In the genomic region with DNA sequence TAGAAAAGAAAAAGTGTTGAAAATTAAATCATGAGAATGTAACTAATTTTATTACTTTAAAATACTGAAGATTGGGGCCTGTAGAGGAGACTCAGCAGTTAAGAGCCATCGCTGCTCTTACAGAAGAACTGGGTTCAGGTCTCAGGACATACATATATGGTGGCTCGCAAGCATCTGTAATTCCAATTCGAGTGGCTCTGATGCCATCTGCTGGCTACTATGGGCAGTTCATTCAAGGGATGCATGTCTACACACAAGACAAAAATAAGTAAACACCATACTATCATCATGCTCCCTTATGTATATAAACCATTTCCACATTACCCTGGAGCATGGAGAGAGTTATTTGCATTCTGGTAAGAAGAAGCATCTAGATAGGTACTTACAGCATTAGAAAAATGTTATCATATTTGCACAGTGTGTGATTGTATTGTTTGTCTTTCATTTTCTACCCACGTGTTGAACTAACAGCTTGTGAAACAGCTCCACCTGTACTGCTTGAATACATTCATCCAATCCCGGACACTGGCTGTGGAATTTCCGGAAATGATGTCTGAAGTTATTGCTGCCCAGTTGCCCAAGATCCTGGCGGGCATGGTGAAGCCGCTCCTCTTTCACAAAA, we compare ENCODE assay signal across 9 mouse cellular contexts. TPM values are rescaled to one million over a fixed set of nuclear protein-coding genes. Genes with fewer than 3 reads are reported as not detected.
DNase-seq lines count a peak whose midpoint lies in the region; ATAC-seq and TF ChIP-seq lines count a peak whose summit lies in the region.
"Had no signal": no experiment of that assay in that cellular context is flagged by ENCODE, and none has a peak within 500 bp of the region (broad histone marks: within the 10 kb centered on the region; RNA-seq: fewer than 3 reads in every experiment).

No protein-coding gene starts in this region.

- intact Hi-C loops in heart, postnatal 25 days (cut with DNase I): loop anchor here (5.0 kb wide), 1 partner anchor 262 kb away; no protein-coding TSS in a partner anchor

- peak; percentile 7 for DNase-seq in heart, postnatal 0 days (ENCODE audit: low spot score)
- no peak for DNase-seq in heart, postnatal 25 days (ENCODE audit: low spot score)
- peak; percentile 7 to 19 for DNase-seq in B cell, adult 2 months
- peak; percentile 43 for DNase-seq in adrenal gland, postnatal 25 days
- DNase-seq in embryonic facial prominence, embryonic 14.5 days (ENCODE audit: low spot score): peak; percentile 35
- peak; percentile 43 for DNase-seq in layer of hippocampus, adult 11-12 months (ENCODE audit: low spot score)
- DNase-seq in midbrain, embryonic 14.5 days: peak; percentile 66
- no peak for DNase-seq in gastrocnemius, adult 8-10 months (ENCODE audit: low spot score in 2 of 2)

- peak; percentile 61 for TF ChIP-seq CTCF in heart, postnatal 0 days (IDR thresholded peaks at IDR 0.05; ENCODE audit: low read depth)

- no peak overlapping the region for H3K9ac ChIP-seq in heart, postnatal 0 days (replicated peaks; ENCODE audit: low read depth, low read length)
- H3K9ac ChIP-seq in embryonic facial prominence, embryonic 14.5 days (ENCODE audit: low read depth, low read length): no peak overlapping the region
- no peak overlapping the region for H3K9ac ChIP-seq in midbrain, embryonic 14.5 days (replicated peaks; ENCODE audit: low read length)
- H3K9ac ChIP-seq: hindbrain, embryonic 15.5 days had no signal

- H3K9me3 ChIP-seq in heart, postnatal 0 days (replicated peaks; ENCODE audit: control insufficient read depth, low read length): no peaks in the 10 kb centered on the region
- H3K9me3 ChIP-seq in embryonic facial prominence, embryonic 14.5 days (ENCODE audit: control insufficient read depth, low read length): no peaks in the 10 kb centered on the region
- H3K9me3 ChIP-seq in midbrain, embryonic 14.5 days (ENCODE audit: control insufficient read depth, low read length): no peaks in the 10 kb centered on the region
- H3K9me3 ChIP-seq: hindbrain, embryonic 15.5 days had no signal

- ATAC-seq in heart, postnatal 0 days (ENCODE audit: insufficient read depth, low read depth): no peak
- ATAC-seq in embryonic facial prominence, embryonic 14.5 days (ENCODE audit: low read depth): no peak
- ATAC-seq in midbrain, embryonic 14.5 days (ENCODE audit: low FRiP score, low TSS enrichment): peak; percentile 46

- WGBS in heart, postnatal 0 days: 52% methylated on average over 8 of the region's 8 CpGs
- 68% methylated on average over 8 of the region's 8 CpGs for WGBS in embryonic facial prominence, embryonic 14.5 days
- 65% methylated on average over 8 of the region's 8 CpGs for WGBS in midbrain, embryonic 14.5 days

- no peaks in the 10 kb centered on the region for H3K27me3 ChIP-seq in heart, postnatal 0 days (ENCODE audit: control insufficient read depth, insufficient read depth, low read length)
- H3K27me3 ChIP-seq in embryonic facial prominence, embryonic 14.5 days (replicated peaks; ENCODE audit: control insufficient read depth, insufficient read depth, low read length): no peaks in the 10 kb centered on the region
- H3K27me3 ChIP-seq in midbrain, embryonic 14.5 days (ENCODE audit: control insufficient read depth, insufficient read depth, low read length): no peaks in the 10 kb centered on the region
- H3K27me3 ChIP-seq: hindbrain, embryonic 15.5 days had no signal

- H3K4me1 ChIP-seq in heart, postnatal 0 days (ENCODE audit: control insufficient read depth, insufficient read depth): no peaks in the 10 kb centered on the region
- H3K4me1 ChIP-seq in embryonic facial prominence, embryonic 14.5 days (ENCODE audit: control insufficient read depth, insufficient read depth, low read length): no peaks in the 10 kb centered on the region
- H3K4me1 ChIP-seq in midbrain, embryonic 14.5 days (ENCODE audit: control insufficient read depth, insufficient read depth, low read length): no peaks in the 10 kb centered on the region
- H3K4me1 ChIP-seq: hindbrain, embryonic 15.5 days had no signal

- TF ChIP-seq EP300 in heart, postnatal 0 days (IDR thresholded peaks at IDR 0.05; ENCODE audit: low read depth): no peak

- no peak overlapping the region for H3K4me3 ChIP-seq in heart, postnatal 0 days (ENCODE audit: low read depth, low read length)
- no peak overlapping the region for H3K4me3 ChIP-seq in embryonic facial prominence, embryonic 14.5 days (ENCODE audit: low read depth, low read length)
- H3K4me3 ChIP-seq in midbrain, embryonic 14.5 days (replicated peaks; ENCODE audit: low read depth, low read length): no peak overlapping the region
- H3K4me3 ChIP-seq: hindbrain, embryonic 15.5 days had no signal

- no peak overlapping the region for H3K4me2 ChIP-seq in heart, postnatal 0 days (ENCODE audit: low read depth, low read length)
- H3K4me2 ChIP-seq in embryonic facial prominence, embryonic 14.5 days (ENCODE audit: low read depth, low read length): no peak overlapping the region
- H3K4me2 ChIP-seq in midbrain, embryonic 14.5 days (ENCODE audit: low read length): no peak overlapping the region
- H3K4me2 ChIP-seq: hindbrain, embryonic 15.5 days had no signal

- H3K36me3 ChIP-seq in heart, postnatal 0 days (replicated peaks; ENCODE audit: control insufficient read depth, insufficient read depth, low read length): no peaks in the 10 kb centered on the region
- no peaks in the 10 kb centered on the region for H3K36me3 ChIP-seq in embryonic facial prominence, embryonic 14.5 days (ENCODE audit: control insufficient read depth, insufficient read depth, low read length)
- H3K36me3 ChIP-seq in midbrain, embryonic 14.5 days (ENCODE audit: control insufficient read depth, insufficient read depth, low read length): no peaks in the 10 kb centered on the region

- H3K27ac ChIP-seq in heart, postnatal 0 days (ENCODE audit: low read depth): no peak overlapping the region
- H3K27ac ChIP-seq in embryonic facial prominence, embryonic 14.5 days (replicated peaks; ENCODE audit: low read depth, low read length): no peak overlapping the region
- H3K27ac ChIP-seq in midbrain, embryonic 14.5 days (replicated peaks; ENCODE audit: low read depth, low read length): no peak overlapping the region
- H3K27ac ChIP-seq: hindbrain, embryonic 15.5 days had no signal

RNA-seq across cellular contexts. Expression of a gene that starts 7.0 kb away (rescaled TPM):
- total RNA-seq in heart, postnatal 0 days (2014; rRNA removed; ENCODE audit: low replicate concordance): 0.15 TPM in 1 of 2 replicates, not detected in the other
- not detected in 2 replicates for polyA plus RNA-seq in heart, postnatal 0 days (2015; fragmentation: Nextera tagmentation; extraction: Ambion mirVana)
- total RNA-seq in heart, postnatal 25 days (2021): not detected
- 0.09 TPM in 1 of 2 replicates, not detected in the other for total RNA-seq in adrenal gland, postnatal 25 days (2021)
- 0.05 TPM in 1 of 2 replicates, not detected in the other for polyA plus RNA-seq in embryonic facial prominence, embryonic 14.5 days (2014; fragmentation: Nextera tagmentation; extraction: Ambion mirVana)
- 0.45 and 0.55 TPM in 2 replicates for polyA plus RNA-seq in midbrain, embryonic 14.5 days (2014; fragmentation: Nextera tagmentation; extraction: Ambion mirVana)
- not detected for total RNA-seq in gastrocnemius, adult 8-10 months (2022)

Comparison
In these comparisons a context has a peak if more than half of its experiments do, and no peak if none do; other contexts are left out.
1. DNase-seq: peak in heart, postnatal 0 days (single experiment), B cell, adult 2 months (2 of 2), adrenal gland, postnatal 25 days (single experiment), embryonic facial prominence, embryonic 14.5 days (single experiment), layer of hippocampus, adult 11-12 months (single experiment) and midbrain, embryonic 14.5 days (single experiment); none in heart, postnatal 25 days (single experiment) and gastrocnemius, adult 8-10 months (0 of 2).